ENCODE assay signal across 28 mouse cellular contexts in the genomic region with DNA sequence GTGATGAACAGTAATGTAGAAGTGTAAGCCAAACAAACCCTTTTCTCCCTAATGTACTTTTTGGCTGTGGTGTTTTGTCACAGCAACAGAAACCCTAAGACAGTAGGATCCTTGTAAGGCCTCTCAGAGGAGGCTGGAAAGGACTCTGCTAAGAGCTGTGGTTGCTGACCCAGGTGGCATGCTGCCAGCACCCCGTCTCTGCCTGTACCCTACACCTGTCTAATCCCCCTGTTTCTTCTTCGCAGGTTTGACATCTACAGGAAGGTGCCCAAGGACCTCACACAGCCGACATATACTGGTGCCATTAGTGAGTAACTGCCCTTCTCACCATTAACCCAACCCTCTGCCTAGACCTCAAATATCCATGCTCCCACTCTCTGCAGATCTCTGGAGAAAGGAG. TPM values are rescaled to one million over a fixed set of nuclear protein-coding genes. Genes with fewer than 3 reads are reported as not detected.
A peak's percentile ranks its signal among the peaks of the same experiment; 100 is the strongest.
DNase-seq lines count a peak whose midpoint lies in the region; ATAC-seq and TF ChIP-seq lines count a peak whose summit lies in the region.
"Had no signal": no experiment of that assay in that cellular context is flagged by ENCODE, and none has a peak within 500 bp of the region (broad histone marks: within the 10 kb centered on the region; RNA-seq: fewer than 3 reads in every experiment).

No protein-coding gene starts in this region.

- no peak for TF ChIP-seq CTCF in liver, postnatal 0 days (IDR thresholded peaks at IDR 0.05; ENCODE audit: low read depth)
- no peak for TF ChIP-seq CTCF in olfactory bulb, adult 2 months (IDR thresholded peaks at IDR 0.05; ENCODE audit: insufficient read depth, low read depth, low read length)

- peaks cover 55% of the 10 kb centered on the region for H3K4me1 ChIP-seq in heart, embryonic 15.5 days (replicated peaks)
- peaks cover 10% of the 10 kb centered on the region for H3K4me1 ChIP-seq in liver, embryonic 13.5 days (replicated peaks)
- H3K4me1 ChIP-seq in liver, postnatal 0 days (ENCODE audit: insufficient read depth) = peaks cover 16% of the 10 kb centered on the region
- peaks cover 43% of the 10 kb centered on the region for H3K4me1 ChIP-seq in olfactory bulb, adult 2 months (ENCODE audit: control insufficient read depth, insufficient read depth, low read length)
- H3K4me1 ChIP-seq: embryonic facial prominence, embryonic 13.5 days; forebrain, embryonic 10.5 days; midbrain, embryonic 10.5 days; midbrain, embryonic 15.5 days; stomach, embryonic 15.5 days had no signal

- no peak overlapping the region for H3K4me2 ChIP-seq in heart, embryonic 15.5 days
- H3K4me2 ChIP-seq in liver, embryonic 13.5 days = no peak overlapping the region
- H3K4me2 ChIP-seq in liver, postnatal 0 days (ENCODE audit: low read depth, low read length) = no peak overlapping the region
- H3K4me2 ChIP-seq: embryonic facial prominence, embryonic 13.5 days; kidney, embryonic 15.5 days; liver, embryonic 15.5 days; lung, embryonic 15.5 days; midbrain, embryonic 15.5 days; neural tube, embryonic 15.5 days; stomach, embryonic 15.5 days had no signal

- H3K27me3 ChIP-seq in heart, embryonic 15.5 days = no peaks in the 10 kb centered on the region
- no peaks in the 10 kb centered on the region for H3K27me3 ChIP-seq in liver, embryonic 13.5 days
- H3K27me3 ChIP-seq in liver, postnatal 0 days (ENCODE audit: insufficient read depth, low read length) = no peaks in the 10 kb centered on the region
- H3K27me3 ChIP-seq: embryonic facial prominence, embryonic 13.5 days; kidney, embryonic 15.5 days; liver, embryonic 15.5 days; lung, embryonic 15.5 days; midbrain, embryonic 15.5 days; neural tube, embryonic 15.5 days; stomach, embryonic 15.5 days had no signal

- WGBS in heart, embryonic 15.5 days = 88% methylated on average over 3 of the region's 3 CpGs
- WGBS in liver, embryonic 13.5 days (ENCODE audit: insufficient replicate concordance) = 75% methylated on average over 3 of the region's 3 CpGs
- 80% methylated on average over 3 of the region's 3 CpGs for whole genome bisulfite sequencing in liver, postnatal 0 days (ENCODE audit: insufficient replicate concordance)
- WGBS in olfactory bulb, adult 2 months = 87% methylated on average over 3 of the region's 3 CpGs

- no peak for TF ChIP-seq POLR2A in olfactory bulb, adult 2 months (IDR thresholded peaks at IDR 0.05; ENCODE audit: insufficient read depth, low read depth, low read length)

- H3K9ac ChIP-seq in heart, embryonic 15.5 days = no peak overlapping the region
- H3K9ac ChIP-seq in liver, embryonic 13.5 days = no peak overlapping the region
- no peak overlapping the region for H3K9ac ChIP-seq in liver, postnatal 0 days (replicated peaks)
- H3K9ac ChIP-seq: embryonic facial prominence, embryonic 13.5 days; kidney, embryonic 15.5 days; liver, embryonic 15.5 days; lung, embryonic 15.5 days; midbrain, embryonic 15.5 days; neural tube, embryonic 15.5 days; stomach, embryonic 15.5 days had no signal

- ATAC-seq in heart, embryonic 15.5 days (replicated peaks; ENCODE audit: insufficient number of reproducible peaks, insufficient read depth, low FRiP score, low read depth) = no peak
- no peak for ATAC-seq in liver, embryonic 13.5 days (ENCODE audit: low read depth)
- ATAC-seq in liver, postnatal 0 days = no peak
- ATAC-seq: CD4-positive, CD25-positive, alpha-beta regulatory T cell, adult 4 months; forebrain, embryonic 16.5 days; hindbrain, embryonic 16.5 days; midbrain, embryonic 15.5 days had no signal

- TF ChIP-seq EP300 in liver, postnatal 0 days (IDR thresholded peaks at IDR 0.05; ENCODE audit: low read depth) = no peak

- 0 out of 2 replicates have a peak overlapping the region, but pooled peaks have one; percentile 43 for H3K27ac ChIP-seq in heart, embryonic 15.5 days
- 0 out of 2 replicates have a peak overlapping the region, but pooled peaks have one; percentile 13 for H3K27ac ChIP-seq in liver, embryonic 13.5 days
- no peak overlapping the region for H3K27ac ChIP-seq in liver, postnatal 0 days (ENCODE audit: low read depth)
- H3K27ac ChIP-seq in olfactory bulb, adult 2 months (ENCODE audit: insufficient read depth, low read depth, low read length) = peak overlapping the region; percentile 12; the same call in 1 of the 2 replicates
- H3K27ac ChIP-seq: embryonic facial prominence, embryonic 13.5 days; forebrain, embryonic 10.5 days; kidney, embryonic 15.5 days; layer of hippocampus, adult 2 months; liver, embryonic 15.5 days; lung, embryonic 15.5 days; midbrain, embryonic 10.5 days; midbrain, embryonic 15.5 days; neural tube, embryonic 15.5 days; stomach, embryonic 15.5 days had no signal

- no peaks in the 10 kb centered on the region for H3K9me3 ChIP-seq in heart, embryonic 15.5 days (replicated peaks)
- no peaks in the 10 kb centered on the region for H3K9me3 ChIP-seq in liver, embryonic 13.5 days (replicated peaks)
- no peaks in the 10 kb centered on the region for H3K9me3 ChIP-seq in liver, postnatal 0 days (ENCODE audit: low read length)
- H3K9me3 ChIP-seq: embryonic facial prominence, embryonic 13.5 days; forebrain, embryonic 10.5 days; kidney, embryonic 15.5 days; liver, embryonic 15.5 days; lung, embryonic 15.5 days; midbrain, embryonic 10.5 days; midbrain, embryonic 15.5 days; neural tube, embryonic 15.5 days; stomach, embryonic 15.5 days had no signal

- H3K36me3 ChIP-seq in heart, embryonic 15.5 days = 0 out of 2 replicates have a peak, but pooled peaks cover 6% of the 10 kb centered on the region
- peaks cover 23% of the 10 kb centered on the region for H3K36me3 ChIP-seq in liver, embryonic 13.5 days
- H3K36me3 ChIP-seq in liver, postnatal 0 days (replicated peaks; ENCODE audit: insufficient read depth, low read length) = peaks cover 10% of the 10 kb centered on the region; the same call in 1 of the 2 replicates

- peak; percentile 88 for DNase-seq in heart, adult 11 months
- no peak for DNase-seq in heart, adult 8-10 months (ENCODE audit: low spot score)
- no peak for DNase-seq in heart, postnatal 4 days
- DNase-seq in liver, embryonic 13.5 days = no peak
- no peak for DNase-seq in liver, postnatal 0 days
- DNase-seq: adrenal gland, postnatal 25 days; gastrocnemius, postnatal 10 days; kidney, adult 18-20 months; kidney, postnatal 25 days; left cerebral cortex, postnatal 4 days; right cerebral cortex, postnatal 25 days; thymus, adult 18-20 months; thymus, postnatal 25 days had no signal

- no peak overlapping the region for H3K4me3 ChIP-seq in heart, embryonic 15.5 days
- H3K4me3 ChIP-seq in liver, embryonic 13.5 days (replicated peaks) = no peak overlapping the region
- H3K4me3 ChIP-seq in liver, postnatal 0 days (ENCODE audit: low read depth, low read length) = no peak overlapping the region
- H3K4me3 ChIP-seq in olfactory bulb, adult 2 months (ENCODE audit: insufficient read depth, low read depth, low read length) = no peak overlapping the region
- H3K4me3 ChIP-seq: embryonic facial prominence, embryonic 13.5 days; forebrain, embryonic 10.5 days; kidney, embryonic 15.5 days; layer of hippocampus, adult 2 months; liver, embryonic 15.5 days; lung, embryonic 15.5 days; midbrain, embryonic 10.5 days; midbrain, embryonic 15.5 days; neural tube, embryonic 15.5 days; stomach, embryonic 15.5 days had no signal

RNA-seq across cellular contexts. Expression of gene Dusp1, which starts 46.4 kb away (rescaled TPM):
- total RNA-seq in heart, adult 8-10 months (2022) = 10 to 100 TPM; 51.1 to 75.8 (median 59.4) TPM
- polyA plus RNA-seq in heart, embryonic 15.5 days (2015; fragmentation: Nextera tagmentation; extraction: Ambion mirVana) = 30.8 and 38.1 TPM in 2 replicates
- total RNA-seq in heart, postnatal 4 days (2021) = 10 to 100 TPM; 66.9 to 69.5 TPM
- polyA plus RNA-seq in liver, embryonic 13.5 days (2015; fragmentation: Nextera tagmentation; extraction: Ambion mirVana) = 22.2 and 27.8 TPM in 2 replicates
- 13.4 and 14.2 TPM in 2 replicates for polyA plus RNA-seq in liver, postnatal 0 days (2015; fragmentation: Nextera tagmentation; extraction: Ambion mirVana)
- not detected in 2 replicates for polyA plus RNA-seq in olfactory bulb, adult 2 months (2012; ENCODE audit: insufficient read depth, insufficient read length, low replicate concordance, missing spikeins)

RNA-seq across cellular contexts. Expression of gene Ergic1, which starts 47.1 kb away (rescaled TPM):
- total RNA-seq in heart, adult 8-10 months (2022) = 10 to 100 TPM; 52.7 to 57.9 (median 55.4) TPM
- 75.0 and 92.0 TPM in 2 replicates for polyA plus RNA-seq in heart, embryonic 15.5 days (2015; fragmentation: Nextera tagmentation; extraction: Ambion mirVana)
- total RNA-seq in heart, postnatal 4 days (2021) = 100 to 1,000 TPM; 109 to 115 TPM
- 35.2 and 37.0 TPM in 2 replicates for polyA plus RNA-seq in liver, embryonic 13.5 days (2015; fragmentation: Nextera tagmentation; extraction: Ambion mirVana)
- polyA plus RNA-seq in liver, postnatal 0 days (2015; fragmentation: Nextera tagmentation; extraction: Ambion mirVana) = 34.4 and 35.0 TPM in 2 replicates
- not detected in 2 replicates for polyA plus RNA-seq in olfactory bulb, adult 2 months (2012; ENCODE audit: insufficient read depth, insufficient read length, low replicate concordance, missing spikeins)

RNA-seq across cellular contexts. Expression of gene Atp6v0e, which starts 54.7 kb away (rescaled TPM):
- 10 to 100 TPM; 55.2 to 67.1 (median 65.5) TPM for total RNA-seq in heart, adult 8-10 months (2022)
- polyA plus RNA-seq in heart, embryonic 15.5 days (2015; fragmentation: Nextera tagmentation; extraction: Ambion mirVana) = 197 and 200 TPM in 2 replicates
- 10 to 100 TPM; 85.3 to 85.5 TPM for total RNA-seq in heart, postnatal 4 days (2021)
- polyA plus RNA-seq in liver, embryonic 13.5 days (2015; fragmentation: Nextera tagmentation; extraction: Ambion mirVana) = 192 and 194 TPM in 2 replicates
- 122 and 126 TPM in 2 replicates for polyA plus RNA-seq in liver, postnatal 0 days (2015; fragmentation: Nextera tagmentation; extraction: Ambion mirVana)
- polyA plus RNA-seq in olfactory bulb, adult 2 months (2012; ENCODE audit: insufficient read depth, insufficient read length, low replicate concordance, missing spikeins) = not detected in 2 replicates

Comparison
In these comparisons a context has a peak if more than half of its experiments do, and no peak if none do; other contexts are left out.
1. RNA of gene Dusp1, which starts 46.4 kb away (polyA plus RNA-seq): 30.8 to 38.1 TPM in heart, embryonic 15.5 days, 22.2 to 27.8 TPM in liver, embryonic 13.5 days and 13.4 to 14.2 TPM in liver, postnatal 0 days; not detected in olfactory bulb, adult 2 months; every median in the first group is over 10 times any median in the second.